Mouse (Mus musculus): ENCODE measurements around the gene Pde4d.

DNA sequence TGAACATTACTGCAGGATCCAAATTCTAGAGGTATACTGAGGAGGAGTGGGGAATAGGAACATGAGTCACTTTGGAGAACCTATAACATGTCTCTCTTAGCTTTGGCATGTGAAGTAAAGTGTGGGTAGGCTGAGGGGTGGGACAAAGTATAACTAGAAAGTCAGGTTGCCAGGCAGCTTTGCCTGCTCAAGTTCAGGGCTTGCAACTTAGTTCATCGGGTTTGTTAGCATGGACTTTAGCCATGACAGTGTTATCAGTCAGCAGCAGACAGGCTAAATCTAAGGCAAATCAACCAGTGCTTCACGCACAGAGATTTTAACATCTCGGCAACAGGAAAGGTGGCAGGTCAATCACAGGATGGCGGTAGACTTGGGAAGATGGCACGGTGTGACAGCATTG lies 12.8 kb downstream of the Pde4d start:
- TF ChIP-seq CTCF (IDR thresholded peaks at IDR 0.05; ENCODE audit: control insufficient read depth, insufficient read depth, insufficient read length) (no peak), MYOG (IDR thresholded peaks at IDR 0.05; ENCODE audit: control insufficient read depth, extremely low read depth, insufficient read length) (no peak), USF1 (IDR thresholded peaks at IDR 0.05; ENCODE audit: low read depth) (no peak), MYOD1 (IDR thresholded peaks at IDR 0.05; ENCODE audit: control insufficient read depth, insufficient read length, low read depth) (no peak), CEBPB (IDR thresholded peaks at IDR 0.05; ENCODE audit: low read depth) (no peak)
